Mouse (Mus musculus) G1E (cell line): ENCODE measurements around the gene Ggact. TPM values are rescaled to one million over a fixed set of nuclear protein-coding genes. Genes with fewer than 3 reads are reported as not detected.
A peak's percentile ranks its signal among the peaks of the same experiment; 100 is the strongest.

Source experiments
- ATAC-seq: 2 replicates; pipeline ENCODE4 v1.8.0; 2016; ENCODE audit warnings: mild to moderate bottlenecking; ENCODE audit not compliant: insufficient number of reproducible peaks, poor library complexity, low FRiP score, severe bottlenecking; ENCODE audit errors: extremely low read depth
- DNase-seq: peaks from one replicate; pipeline ENCODE4 v3.0.0; 2012; ENCODE audit warnings: low spot score
- H3K27me3 ChIP-seq: 2 replicates; pipeline ENCODE4 v1.6.1; 2012; ENCODE audit warnings: mild to moderate bottlenecking, low read length, inconsistent platforms; ENCODE audit not compliant: insufficient read depth
- H3K36me3 ChIP-seq: replicated peaks from 2 replicates; pipeline ENCODE3; 2012; ENCODE audit warnings: mild to moderate bottlenecking, inconsistent platforms
- H3K4me1 ChIP-seq: 2 replicates; pipeline ENCODE4 v1.6.1; 2012; ENCODE audit warnings: low read depth, low read length, inconsistent platforms, mixed read lengths; ENCODE audit not compliant: insufficient read depth
- H3K4me3 ChIP-seq: 2 replicates; pipeline ENCODE4 v1.5.1; 2012; ENCODE audit warnings: low read depth, mild to moderate bottlenecking, inconsistent platforms, low read length, moderate library complexity, mixed read lengths
- H3K9me3 ChIP-seq: replicated peaks from 2 replicates; pipeline ENCODE4 v1.6.1; 2012; ENCODE audit warnings: inconsistent platforms
- CTCF ChIP-seq: IDR thresholded peaks from 2 replicates; pipeline ENCODE4 v1.5.1; 2012; ENCODE audit warnings: low read depth, low read length, inconsistent platforms, mixed read lengths
- GATA1 ChIP-seq: IDR thresholded peaks from 2 replicates; pipeline ENCODE4 v1.6.1; 2012; ENCODE audit warnings: borderline replicate concordance, low read length, inconsistent platforms, mixed read lengths
- GATA2 ChIP-seq: IDR thresholded peaks from 2 replicates; pipeline ENCODE4 v1.6.1; 2012; ENCODE audit warnings: low read depth, low read length, inconsistent platforms, borderline replicate concordance
- POLR2AphosphoS5 ChIP-seq: IDR thresholded peaks from 2 replicates; pipeline ENCODE4 v1.6.1; 2012; ENCODE audit warnings: low read depth, low read length, inconsistent platforms; ENCODE audit not compliant: insufficient replicate concordance
- TAL1 ChIP-seq: conservative IDR thresholded peaks from 2 replicates; pipeline ENCODE4 v1.6.1; 2012; ENCODE audit warnings: low read depth, low read length, inconsistent platforms, mixed read lengths
- polyA plus RNA-seq: library from polyadenylated mRNA; stranded (reverse); fragments of >175 nt; gene quantifications from 2 replicates; pipeline ENCODE4 v1.2.3, GENCODE M21; 2012
- total RNA-seq, 2 experiments: library from RNA; stranded (forward) in 1 of 2; stranded (reverse) in 1 of 2; fragments of 200-1000 nt in 1 of 2; fragments of >200 nt in 1 of 2; fragmentation: Nextera tagmentation in 1 of 2; gene quantifications; 2 replicates each; pipeline ENCODE4 v1.2.3; 2014 to 2017

The Ggact gene
- total and polyA plus RNA-seq, 3 experiments = 26.5 to 80.0 (median 74.6) TPM

GRCm38 (mm10) chr14:122882795-122883409, 30.7 kb downstream of the Ggact start:
- TF ChIP-seq GATA1 (no peak), POLR2AphosphoS5 (no peak), TAL1 (no peak), GATA2 (no peak), CTCF (no peak)
- DNase-seq = no peak
- no peaks in the 10 kb centered on the region for H3K9me3 ChIP-seq
- peaks cover 68% of the 10 kb centered on the region for H3K36me3 ChIP-seq
- no peaks in the 10 kb centered on the region for H3K27me3 ChIP-seq
- no peak overlapping the region for H3K4me3 ChIP-seq
- H3K4me1 ChIP-seq = no peaks in the 10 kb centered on the region
- no peak for ATAC-seq

- DNase-seq (no peak), ATAC-seq (no peak)
- peaks cover 61% of the 10 kb centered on the region for H3K36me3 ChIP-seq
- no peaks in the 10 kb centered on the region for H3K4me1 ChIP-seq
- TF ChIP-seq GATA2 (no peak), CTCF (no peak)
- H3K4me3 ChIP-seq = no peak overlapping the region
- H3K9me3 ChIP-seq = no peaks in the 10 kb centered on the region
- no peaks in the 10 kb centered on the region for H3K27me3 ChIP-seq
These were observed 31.3 kb downstream of the Ggact start for GRCm38 (mm10) chr14:122882201-122882639.

GRCm38 (mm10) chr14:122881699-122882098, 31.9 kb downstream of the Ggact start:
- Histone ChIP-seq H3K9me3 (no peaks in the 10 kb centered on the region), H3K36me3 (peaks cover 58% of the 10 kb centered on the region), H3K27me3 (no peaks in the 10 kb centered on the region), H3K4me1 (no peaks in the 10 kb centered on the region), H3K4me3 (no peak overlapping the region)
- TF ChIP-seq GATA1 (no peak), GATA2 (no peak), POLR2AphosphoS5 (no peak), TAL1 (no peak), CTCF (no peak)
- ATAC-seq (no peak), DNase-seq (no peak)

GRCm38 (mm10) chr14:122880291-122880690, 33.3 kb downstream of the Ggact start:
- no peak for ATAC-seq
- TF ChIP-seq TAL1 (no peak), CTCF (no peak), GATA2 (no peak), GATA1 (no peak)

GRCm38 (mm10) chr14:122877787-122878186, 35.8 kb downstream of the Ggact start:
- TF ChIP-seq CTCF (no peak), GATA2 (no peak), TAL1 (no peak), GATA1 (no peak), POLR2AphosphoS5 (no peak)
- H3K9me3 ChIP-seq = no peaks in the 10 kb centered on the region
- H3K4me3 ChIP-seq = no peak overlapping the region
- no peaks in the 10 kb centered on the region for H3K4me1 ChIP-seq
- peaks cover 25% of the 10 kb centered on the region for H3K36me3 ChIP-seq
- DNase-seq (no peak), ATAC-seq (no peak)
- H3K27me3 ChIP-seq = no peaks in the 10 kb centered on the region

More at GRCm38 (mm10) chr14:122880291-122880690, 33.3 kb downstream of the Ggact start:
- Histone ChIP-seq H3K4me1 (no peaks in the 10 kb centered on the region), H3K36me3 (peaks cover 45% of the 10 kb centered on the region), H3K4me3 (no peak overlapping the region), H3K27me3 (no peaks in the 10 kb centered on the region), H3K9me3 (no peaks in the 10 kb centered on the region)
- DNase-seq = no peak

GRCm38 (mm10) chr14:122876723-122877122, 36.8 kb downstream of the Ggact start:
- Histone ChIP-seq H3K4me3 (no peak overlapping the region), H3K36me3 (peaks cover 19% of the 10 kb centered on the region), H3K9me3 (no peaks in the 10 kb centered on the region), H3K27me3 (no peaks in the 10 kb centered on the region), H3K4me1 (no peaks in the 10 kb centered on the region)
- TF ChIP-seq CTCF (no peak), GATA2 (no peak), GATA1 (no peak), TAL1 (no peak), POLR2AphosphoS5 (no peak)
- DNase-seq (no peak), ATAC-seq (no peak)

- no peaks in the 10 kb centered on the region for H3K9me3 ChIP-seq
- peak; percentile 86 for ATAC-seq
- no peaks in the 10 kb centered on the region for H3K4me1 ChIP-seq
- peak; percentile 61 for DNase-seq
- H3K4me3 ChIP-seq = no peak overlapping the region
- TF ChIP-seq CTCF (peak; percentile 91), GATA1 (no peak), POLR2AphosphoS5 (no peak)
- H3K36me3 ChIP-seq = peaks cover 17% of the 10 kb centered on the region
- no peaks in the 10 kb centered on the region for H3K27me3 ChIP-seq
These were observed 37.4 kb downstream of the Ggact start for GRCm38 (mm10) chr14:122876163-122876562.
